Mouse (Mus musculus) thymus, adult 2 months (tissue): Measurements from ENCODE around the gene Dstn. TPM values are rescaled to one million over a fixed set of nuclear protein-coding genes. Genes with fewer than 3 reads are reported as not detected.

Experiments
- DNase-seq: peaks from one replicate; pipeline ENCODE4 v3.0.0; 2021
- H3K27ac ChIP-seq: fragments of 200-500 bp; 2 replicates; pipeline ENCODE4 v1.5.1; 2012; ENCODE audit warnings: low read length, control low read depth; ENCODE audit not compliant: control insufficient read depth, insufficient read depth
- H3K27me3 ChIP-seq: fragments of 200-500 bp; 2 replicates; pipeline ENCODE4 v1.6.1; 2012; ENCODE audit warnings: mild to moderate bottlenecking, low read length, moderate library complexity, mixed read lengths; ENCODE audit not compliant: control insufficient read depth, insufficient read depth
- H3K36me3 ChIP-seq: fragments of 200-500 bp; 2 replicates; pipeline ENCODE4 v1.6.1; 2012; ENCODE audit warnings: mild to moderate bottlenecking, low read length, moderate library complexity; ENCODE audit not compliant: control insufficient read depth, insufficient read depth
- H3K4me1 ChIP-seq: fragments of 200-500 bp; replicated peaks from 2 replicates; pipeline ENCODE4 v1.6.1; 2012; ENCODE audit warnings: low read length; ENCODE audit not compliant: control insufficient read depth, insufficient read depth
- H3K4me3 ChIP-seq: fragments of 200-500 bp; 2 replicates; pipeline ENCODE4 v1.5.1; 2012; ENCODE audit warnings: mild to moderate bottlenecking, low read length, control low read depth, moderate library complexity; ENCODE audit not compliant: control insufficient read depth, insufficient read depth
- CTCF ChIP-seq: fragments of 200-500 bp; IDR thresholded peaks from 2 replicates; pipeline ENCODE4 v1.5.1; 2012; ENCODE audit warnings: mild to moderate bottlenecking, control low read depth, low read length, moderate library complexity, borderline replicate concordance; ENCODE audit not compliant: control insufficient read depth, poor library complexity, insufficient read depth; ENCODE audit errors: extremely low read depth
- POLR2A ChIP-seq: fragments of 200-500 bp; IDR thresholded peaks from 2 replicates; pipeline ENCODE4 v1.6.1; 2012; ENCODE audit warnings: mild to moderate bottlenecking, low read length, control low read depth, moderate library complexity; ENCODE audit not compliant: control insufficient read depth, poor library complexity, insufficient read depth; ENCODE audit errors: extremely low read depth
- WGBS: fragments of 180-500 bp; shearing (Covaris S2); methylation state at CpG from one replicate; pipeline ENCODE4 v1.1.7; 2018; 5-methylcytosine and 5-hydroxymethylcytosine counted together
- polyA plus RNA-seq: library from polyadenylated mRNA; depleted of rRNA; stranded (reverse); fragments of >200 nt; gene quantifications from 2 replicates; pipeline ENCODE4 v1.2.3, GENCODE M21; 2012; rRNA removed

Dstn gene
- 13.9 and 15.6 TPM in 2 replicates for polyA plus RNA-seq

DNA sequence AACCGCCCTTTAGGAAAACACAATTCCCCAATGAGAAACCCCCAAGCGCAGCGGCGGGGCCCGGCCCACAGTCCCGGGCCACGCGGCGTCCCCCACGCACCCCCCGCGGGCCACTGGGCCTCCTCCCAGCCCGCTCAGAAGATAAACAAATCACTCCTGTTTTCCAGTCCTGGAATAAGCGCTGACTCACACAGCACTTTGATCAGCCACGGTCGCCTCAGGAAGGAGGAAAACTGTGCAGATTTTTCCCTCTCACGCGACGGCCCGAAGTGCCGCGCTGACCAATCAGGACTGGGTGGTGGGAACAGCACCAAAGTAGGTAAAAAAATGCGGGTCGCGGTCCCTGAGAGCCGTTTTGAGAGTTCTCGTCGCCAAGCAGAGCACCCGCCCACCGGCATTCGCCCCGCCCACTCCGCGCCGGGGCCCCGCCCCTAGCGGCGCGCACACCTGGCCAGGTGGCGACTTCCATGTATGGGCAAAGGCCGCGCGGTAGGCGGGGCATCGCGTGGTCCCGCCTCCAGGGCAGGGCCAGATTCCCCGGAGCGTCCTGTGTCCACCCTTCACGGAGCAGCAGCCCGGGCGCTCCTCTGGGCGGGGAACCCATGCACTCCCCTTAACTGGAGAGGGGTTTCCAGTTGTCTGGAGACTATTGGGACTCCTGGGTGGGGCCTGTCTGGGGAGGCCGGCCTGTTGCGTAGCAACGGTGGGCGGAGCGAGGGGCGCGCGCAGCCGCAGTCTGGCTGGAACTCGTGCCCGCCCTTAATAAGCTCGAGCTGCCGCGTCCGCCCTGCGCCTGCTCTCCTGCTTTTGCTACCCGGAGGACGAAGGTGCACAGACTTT, at the start of gene Dstn:
Gene Dstn (plus strand): TSS at position 561 of the 840 bp plus-strand sequence.
- under 1% methylated on average over 71 of the region's 71 CpGs for WGBS
- peak; percentile 94 for DNase-seq

DNA sequence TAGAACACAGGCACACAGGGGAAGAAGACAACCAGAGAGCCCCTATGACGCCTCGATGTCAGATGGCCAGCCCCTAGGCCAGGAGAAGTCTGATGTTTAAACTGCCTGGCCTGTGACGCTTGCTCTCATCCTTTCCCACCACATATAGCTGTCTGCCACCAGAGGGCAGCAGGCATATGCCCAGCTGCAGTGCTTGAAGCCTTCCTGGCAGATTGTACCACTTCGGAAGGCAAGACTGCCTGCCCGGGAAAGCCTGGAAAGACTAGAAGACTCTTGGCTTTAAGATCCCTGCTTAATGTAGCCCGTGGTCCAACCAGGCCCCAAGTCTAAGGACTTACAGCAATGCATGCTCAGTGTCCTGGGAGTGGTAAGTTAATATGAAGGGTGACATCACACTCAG, 47.8 kb upstream of the Dstn start:
- WGBS = 8% methylated on average over 6 of the region's 6 CpGs
- Histone ChIP-seq H3K27ac (no peak overlapping the region), H3K4me3 (no peak overlapping the region)

More for the DNA sequence above, at the start of gene Dstn:
- peaks cover 5% of the 10 kb centered on the region; the same call in 1 of the 2 replicates for H3K27me3 ChIP-seq
- H3K4me1 ChIP-seq = peaks cover 11% of the 10 kb centered on the region
- peak within 1 kb of the TSS; percentile 11; the same call in 1 of the 2 replicates for H3K27ac ChIP-seq
- H3K36me3 ChIP-seq = no peaks in the 10 kb centered on the region
- peak within 1 kb of the TSS; percentile 70 for H3K4me3 ChIP-seq
- TF ChIP-seq CTCF (no peak), POLR2A (peak; percentile 50; the same call in 1 of the 2 replicates)

DNA sequence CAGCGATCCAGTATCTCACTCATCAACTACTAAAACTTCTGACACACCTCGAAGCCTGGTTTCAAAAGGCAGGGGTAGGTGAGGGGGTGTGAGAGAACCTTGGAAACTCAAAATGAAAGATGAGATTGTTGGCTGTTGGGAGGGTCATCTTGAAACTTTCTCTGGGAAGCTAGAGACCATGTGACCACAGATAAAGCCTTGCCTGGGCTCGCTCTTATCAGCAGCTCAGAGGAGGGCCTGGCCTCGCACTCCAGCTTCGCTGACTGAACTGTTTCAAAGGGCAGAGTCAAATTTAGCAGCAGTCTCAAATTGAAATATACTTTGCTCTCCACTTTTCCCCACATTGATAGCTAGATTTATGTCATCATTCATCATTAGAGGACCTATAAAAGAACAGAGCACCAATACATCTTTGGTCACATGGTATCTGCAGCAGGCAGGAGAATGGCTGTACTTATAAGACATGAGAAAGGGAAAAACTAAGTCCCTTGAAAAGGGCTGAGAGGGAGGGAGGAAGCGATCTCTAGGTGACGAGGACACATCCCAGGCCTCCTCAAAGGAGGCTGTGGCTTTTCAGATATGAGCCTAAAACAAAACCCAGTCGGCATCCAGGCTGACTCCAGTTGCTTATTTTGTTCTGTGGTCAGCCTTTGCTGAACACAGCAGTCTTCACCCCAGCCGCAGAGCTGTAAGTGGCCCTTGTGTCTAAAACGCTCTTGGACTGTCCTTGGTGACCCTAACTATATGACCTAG, 44.0 kb upstream of the Dstn start:
- no peak overlapping the region for H3K27ac ChIP-seq
- WGBS = 79% methylated on average over 10 of the region's 10 CpGs

More for the DNA sequence above, 47.8 kb upstream of the Dstn start:
- H3K27me3 ChIP-seq = no peaks in the 10 kb centered on the region; the same call in 1 of the 2 replicates
- H3K4me1 ChIP-seq = no peaks in the 10 kb centered on the region
- DNase-seq = peak; percentile 42
- no peaks in the 10 kb centered on the region for H3K36me3 ChIP-seq
- peak; percentile 87 for TF ChIP-seq CTCF
- no peak for TF ChIP-seq POLR2A

DNA sequence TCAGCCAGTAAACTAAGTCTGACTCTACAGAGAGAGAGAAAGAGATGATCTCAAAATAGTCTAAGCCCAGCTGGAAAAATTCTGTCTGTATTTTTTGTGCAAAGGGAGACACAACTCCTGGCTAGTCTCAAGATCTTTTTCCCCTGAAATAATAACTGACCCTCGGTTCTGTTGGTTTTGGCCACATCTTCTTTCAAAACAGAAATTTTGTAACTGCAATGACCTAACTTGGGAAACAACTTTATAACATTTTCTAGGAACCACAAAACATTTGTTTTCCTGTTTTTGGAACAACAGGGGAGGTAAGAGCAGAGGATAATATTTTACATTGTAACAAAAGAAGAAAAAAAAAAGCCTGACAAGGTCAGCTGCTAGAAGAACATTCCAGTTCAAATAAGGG, 39.1 kb upstream of the Dstn start:
- Histone ChIP-seq H3K4me1 (no peaks in the 10 kb centered on the region), H3K27me3 (no peaks in the 10 kb centered on the region), H3K27ac (no peak overlapping the region), H3K4me3 (no peak overlapping the region), H3K36me3 (no peaks in the 10 kb centered on the region)
- 87% methylated on average over 1 of the region's 1 CpGs for WGBS
- TF ChIP-seq CTCF (no peak), POLR2A (no peak)
- DNase-seq = no peak

More for the DNA sequence above, 44.0 kb upstream of the Dstn start:
- H3K4me1 ChIP-seq = no peaks in the 10 kb centered on the region
- no peak for DNase-seq
- H3K4me3 ChIP-seq = no peak overlapping the region
- no peaks in the 10 kb centered on the region for H3K27me3 ChIP-seq
- no peaks in the 10 kb centered on the region for H3K36me3 ChIP-seq
- TF ChIP-seq CTCF = no peak

DNA sequence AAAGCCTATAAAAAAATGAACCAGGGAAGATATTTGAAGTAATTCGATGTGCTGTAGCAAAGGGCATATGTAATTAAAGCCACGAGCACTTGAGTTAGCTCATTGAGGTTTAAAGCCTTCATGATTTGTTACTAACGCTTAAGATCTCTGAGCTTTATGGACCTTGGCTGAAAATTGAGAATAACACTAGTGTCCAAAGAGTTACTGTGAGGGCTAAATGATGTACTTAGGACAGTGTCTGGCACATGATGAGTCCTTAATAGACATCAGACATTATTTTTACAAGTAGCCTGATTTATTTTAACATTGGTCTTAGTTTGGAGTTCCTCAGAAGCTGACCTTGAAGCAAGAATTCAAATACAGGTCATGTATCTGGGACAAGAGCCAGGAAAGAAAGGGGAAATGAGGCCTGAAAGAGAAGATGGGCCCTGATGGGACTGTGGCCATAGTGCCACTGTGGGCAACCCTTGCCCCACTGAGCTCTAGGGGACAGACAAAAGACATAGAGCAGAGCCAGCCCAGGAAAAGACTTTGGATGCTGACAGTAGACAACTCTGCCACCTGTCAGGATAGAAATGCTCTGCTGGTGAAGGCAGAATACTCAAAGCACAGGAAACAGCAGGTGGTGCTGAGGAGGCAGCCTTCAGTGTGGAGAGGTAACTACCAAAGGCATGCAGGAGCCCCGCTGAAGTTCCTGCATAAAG, 38.0 kb upstream of the Dstn start:
- Histone ChIP-seq H3K4me1 (no peaks in the 10 kb centered on the region), H3K36me3 (no peaks in the 10 kb centered on the region), H3K27ac (no peak overlapping the region), H3K27me3 (no peaks in the 10 kb centered on the region), H3K4me3 (no peak overlapping the region)
- TF ChIP-seq CTCF (no peak), POLR2A (no peak)
- 79% methylated on average over 4 of the region's 4 CpGs for WGBS
- DNase-seq = no peak

DNA sequence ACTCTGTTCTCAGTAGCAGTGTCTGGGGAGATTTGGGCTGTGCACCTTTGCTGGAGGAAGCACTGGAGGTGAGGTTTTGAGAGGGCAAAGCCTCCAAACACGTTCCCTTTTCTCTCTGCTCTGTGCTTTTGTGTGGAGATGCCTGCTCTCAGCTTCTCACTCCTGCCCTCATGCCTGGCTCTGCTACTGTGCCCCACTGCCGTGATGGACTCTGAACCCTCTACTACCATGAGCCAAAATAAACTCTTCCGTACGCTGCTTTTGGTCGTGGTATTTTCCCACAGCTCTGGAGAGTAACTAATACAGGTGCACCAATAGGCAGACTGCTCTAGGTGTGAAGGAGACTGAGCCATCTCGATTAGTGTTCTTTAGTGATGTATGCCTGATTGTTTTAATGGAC, 35.8 kb upstream of the Dstn start:
- H3K4me3 ChIP-seq = no peak overlapping the region

More for the DNA sequence above, 35.8 kb upstream of the Dstn start:
- no peak for DNase-seq
- H3K27ac ChIP-seq = no peak overlapping the region
- TF ChIP-seq CTCF (no peak), POLR2A (no peak)
- H3K36me3 ChIP-seq = no peaks in the 10 kb centered on the region
- no peaks in the 10 kb centered on the region for H3K27me3 ChIP-seq
- no peaks in the 10 kb centered on the region for H3K4me1 ChIP-seq
- WGBS = 88% methylated on average over 6 of the region's 6 CpGs
